Mouse (Mus musculus) forelimb bud, embryonic 11.5 days (tissue): Measurements from ENCODE around the gene Gm20662.

Source experiments
- DNase-seq: peaks from one replicate; pipeline ENCODE4 v3.0.0-alpha.2; 2012; ENCODE audit warnings: low read depth, low spot score

Gm20662 gene

DNA sequence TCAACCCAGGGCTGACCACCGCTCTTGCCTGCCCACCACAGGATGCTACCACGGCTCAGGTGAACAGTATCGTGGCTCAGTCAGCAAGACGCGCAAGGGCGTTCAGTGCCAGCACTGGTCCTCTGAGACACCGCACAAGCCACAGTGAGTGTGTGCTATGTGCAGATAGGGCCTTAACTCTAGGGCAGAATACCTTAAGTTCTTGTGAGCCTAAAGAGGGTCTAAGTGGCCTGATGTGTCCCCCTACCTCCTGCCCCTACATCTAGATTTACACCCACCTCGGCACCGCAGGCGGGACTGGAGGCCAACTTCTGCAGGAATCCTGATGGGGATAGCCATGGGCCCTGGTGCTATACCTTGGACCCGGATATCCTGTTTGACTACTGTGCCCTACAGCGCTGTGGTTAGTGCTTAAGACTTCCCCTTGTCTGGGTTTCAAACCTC lies 86.9 kb downstream of the Gm20662 start, which contains the start of gene Rnf123:
TSS of gene Rnf123 (minus strand) at position 359 of the 444 bp plus-strand sequence.
- DNase-seq: no peak

DNA sequence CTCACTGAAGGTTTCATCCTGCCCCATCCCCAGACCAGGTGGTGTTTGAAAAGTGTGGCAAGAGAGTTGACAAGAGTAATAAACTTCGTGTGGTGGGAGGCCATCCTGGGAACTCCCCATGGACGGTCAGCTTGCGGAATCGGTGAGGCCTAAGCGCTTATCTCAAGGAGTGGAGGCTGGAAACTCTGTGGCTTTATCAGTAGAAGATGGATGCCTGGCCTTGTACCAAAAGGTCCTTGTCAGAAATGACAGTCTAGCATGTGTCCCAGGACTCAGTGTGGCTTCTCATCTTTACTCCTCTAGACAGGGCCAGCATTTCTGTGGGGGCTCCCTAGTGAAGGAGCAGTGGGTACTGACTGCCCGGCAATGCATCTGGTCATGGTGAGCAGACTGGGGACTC lies 87.4 kb downstream of the Gm20662 start:
- no peak for DNase-seq

GRCm38 (mm10) chr9:108085261-108085660 lies 89.1 kb downstream of the Gm20662 start:
- DNase-seq: no peak

DNA sequence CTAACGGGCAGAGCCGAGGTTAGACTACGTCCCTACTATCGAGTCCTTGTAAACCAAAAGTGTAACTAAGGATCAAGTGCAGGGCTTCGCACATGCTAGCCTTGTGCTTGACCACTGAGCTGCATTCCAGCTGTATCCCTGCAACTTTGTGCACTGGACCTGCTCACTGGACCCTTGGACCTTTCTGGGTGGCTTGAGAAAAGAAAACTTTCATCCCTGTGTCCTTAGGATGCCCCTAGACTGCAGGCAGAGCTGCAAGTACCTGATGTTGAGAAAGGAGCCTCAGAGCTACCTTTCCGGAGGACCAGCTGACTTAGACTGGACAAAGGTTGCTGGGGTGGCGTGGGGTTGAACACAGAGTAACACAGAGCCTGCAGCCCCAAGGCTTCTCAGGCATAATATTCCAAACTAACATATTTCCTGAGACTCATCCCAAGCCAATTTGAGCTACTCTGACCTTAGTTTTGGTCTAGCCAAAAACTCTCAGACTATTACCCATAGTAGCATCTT lies 94.5 kb downstream of the Gm20662 start:
- DNase-seq: no peak

GRCm38 (mm10) chr9:108093586-108093985 lies 97.4 kb downstream of the Gm20662 start:
- DNase-seq: no peak

- DNase-seq: peak; percentile 92
These were observed 98.2 kb downstream of the Gm20662 start, which contains the start of gene Apeh for GRCm38 (mm10) chr9:108094184-108094941. Gene Apeh, minus strand, starts transcription at chr9:108094606.
